Mouse (Mus musculus): Measurements from ENCODE around the gene Psmb2.

Gene Psmb2

DNA sequence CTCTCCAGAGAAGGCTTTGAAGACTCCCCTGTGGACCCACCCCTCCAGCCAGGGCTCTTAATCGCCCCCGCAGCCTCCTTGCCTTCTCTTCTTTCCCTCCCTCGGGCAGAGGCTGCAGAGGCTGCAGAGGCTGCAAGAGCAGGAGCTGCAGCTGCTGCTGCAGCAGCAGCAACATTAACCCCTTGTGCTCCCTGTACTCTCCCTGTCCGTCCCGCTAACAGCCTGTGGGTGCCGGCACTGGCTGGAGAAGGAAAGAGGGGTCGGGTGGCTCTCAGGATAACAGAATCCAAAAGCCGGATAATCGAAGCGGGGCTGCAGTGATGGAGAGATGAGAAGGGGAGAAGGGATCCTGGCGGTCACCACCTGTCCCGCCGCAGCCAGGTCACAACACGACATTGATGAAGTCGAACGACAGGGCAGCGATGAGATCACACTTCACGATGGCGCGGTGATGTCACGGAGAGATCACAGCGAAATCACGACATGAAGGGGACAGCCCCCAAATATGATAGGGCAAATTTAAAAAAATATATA is 75.2 kb downstream of the Psmb2 start:
- DNase-seq (ENCODE audit: low spot score): peak; percentile 53

- DNase-seq (ENCODE audit: low spot score): peak; percentile 97
Observed at GRCm38 (mm10) chr4:126753268-126754230, 76.1 kb downstream of the Psmb2 start, which contains the start of the genes Ncdn and AU040320. Gene Ncdn, minus strand, starts transcription at chr4:126753438. Gene AU040320, plus strand, starts transcription at chr4:126753544.

DNA sequence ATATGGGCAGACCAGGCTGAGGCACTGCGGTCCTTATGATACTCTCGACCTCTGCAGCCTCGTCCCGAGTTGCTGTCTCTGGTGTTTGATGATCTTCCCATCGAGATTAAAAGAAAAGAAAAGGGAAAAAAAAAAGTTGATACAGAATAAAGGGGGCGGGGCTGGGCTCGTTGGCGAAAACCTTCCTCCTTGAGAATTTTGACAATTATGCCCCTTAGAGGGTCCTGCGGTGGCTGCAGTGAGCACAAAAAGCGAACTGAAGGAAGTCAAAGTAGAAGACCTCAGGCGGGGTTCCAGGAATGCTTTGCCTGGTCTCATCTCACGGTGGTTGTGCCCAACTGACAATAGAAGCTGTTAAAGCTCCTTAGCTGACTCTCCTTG is 76.8 kb downstream of the Psmb2 start:
- DNase-seq (ENCODE audit: low spot score): no peak

DNA sequence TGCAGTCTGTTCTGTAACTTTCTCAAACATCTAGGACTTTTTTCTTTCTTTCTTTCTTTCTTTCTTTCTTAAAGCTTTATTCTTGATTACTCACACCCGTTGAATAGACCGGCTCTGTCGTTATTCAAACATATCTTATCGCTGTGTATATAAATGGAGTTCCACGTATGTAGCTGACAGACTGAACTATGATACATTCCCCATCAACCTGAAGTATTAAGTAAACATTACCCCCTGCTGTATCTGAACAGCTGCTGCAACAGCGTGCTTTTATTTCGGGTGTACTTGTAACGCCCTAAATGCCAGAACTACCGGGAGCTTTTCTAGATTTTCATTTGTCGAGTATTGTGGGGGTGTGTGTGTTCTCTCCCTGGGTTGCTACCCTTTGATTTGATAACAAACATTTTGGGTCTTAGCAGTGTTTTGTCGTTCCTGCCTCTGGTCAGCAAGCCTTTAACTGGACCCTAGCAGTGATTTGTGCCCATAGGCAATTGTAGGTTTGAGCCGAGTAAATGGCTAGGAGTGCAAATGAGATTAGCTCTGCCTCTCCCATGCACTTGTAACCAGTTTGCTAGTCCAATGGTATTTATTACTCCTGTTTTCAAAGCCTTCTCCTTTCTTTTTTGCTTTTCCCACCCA is 77.4 kb downstream of the Psmb2 start:
- no peak for DNase-seq (ENCODE audit: low spot score)

- no peak for DNase-seq (ENCODE audit: low spot score)
Observed at GRCm38 (mm10) chr4:126756766-126757165, 79.3 kb downstream of the Psmb2 start.

DNA sequence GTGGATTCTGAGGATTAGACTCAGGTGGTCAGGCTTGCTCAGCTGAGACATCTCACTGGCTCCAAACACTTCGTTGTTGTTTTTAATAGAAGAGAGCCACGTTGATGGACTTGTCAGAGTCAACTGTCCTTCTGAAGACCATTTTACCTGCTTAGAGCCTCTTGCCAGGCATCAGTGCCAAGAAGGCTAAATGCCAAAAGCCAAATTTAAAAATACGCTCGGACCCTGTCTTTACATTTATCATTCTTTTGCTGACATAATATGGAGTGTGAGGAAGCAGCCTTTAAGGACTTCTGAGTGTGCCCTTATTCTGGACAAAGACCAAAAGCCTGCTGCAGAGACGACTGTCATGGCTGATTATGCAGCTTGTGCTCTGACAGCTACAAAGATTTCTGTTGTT is 80.9 kb downstream of the Psmb2 start:
- DNase-seq (ENCODE audit: low spot score): no peak

All from retina, embryonic 14.5 days (tissue).